Mouse (Mus musculus) liver, adult 2 months (tissue): ENCODE data around the gene 3110040M04Rik. TPM values are rescaled to one million over a fixed set of nuclear protein-coding genes. Genes with fewer than 3 reads are reported as not detected.

Source experiments
- DNase-seq: peaks from one replicate; pipeline ENCODE4 v3.0.0-alpha.2; 2011; ENCODE audit warnings: low read depth, low spot score; ENCODE audit errors: extremely low read depth
- H3K27ac ChIP-seq: fragments of 200-500 bp; replicated peaks from 2 replicates; pipeline ENCODE4 v1.5.1; 2012; ENCODE audit warnings: low read depth, mild to moderate bottlenecking, control low read depth, inconsistent platforms, low read length; ENCODE audit not compliant: insufficient read depth
- H3K27me3 ChIP-seq: fragments of 200-500 bp; 2 replicates; pipeline ENCODE4 v1.6.1; 2012; ENCODE audit warnings: mild to moderate bottlenecking, moderate library complexity, low read length, inconsistent platforms; ENCODE audit not compliant: control insufficient read depth, insufficient read depth
- H3K36me3 ChIP-seq: fragments of 200-500 bp; 2 replicates; pipeline ENCODE4 v1.6.1; 2012; ENCODE audit warnings: low read length, inconsistent platforms; ENCODE audit not compliant: control insufficient read depth, insufficient read depth
- H3K4me1 ChIP-seq: fragments of 200-500 bp; 2 replicates; pipeline ENCODE4 v1.6.1; 2011; ENCODE audit warnings: low read length; ENCODE audit not compliant: control insufficient read depth, insufficient read depth
- H3K4me3 ChIP-seq: fragments of 200-500 bp; 2 replicates; pipeline ENCODE4 v1.5.1; 2011; ENCODE audit warnings: low read depth, mild to moderate bottlenecking, control low read depth, low read length, moderate library complexity; ENCODE audit not compliant: insufficient read depth
- H3K79me2 ChIP-seq: fragments of 200-500 bp; 2 replicates; pipeline ENCODE4 v1.6.1; 2012; ENCODE audit warnings: inconsistent platforms, mild to moderate bottlenecking, low read length, moderate library complexity; ENCODE audit not compliant: control insufficient read depth, insufficient read depth
- H3K9ac ChIP-seq: fragments of 200-500 bp; 2 replicates; pipeline ENCODE4 v1.6.1; 2012; ENCODE audit warnings: low read depth, mild to moderate bottlenecking, control low read depth, inconsistent platforms, low read length
- CTCF ChIP-seq: fragments of 200-500 bp; IDR thresholded peaks from 2 replicates; pipeline ENCODE4 v1.5.1; 2011; ENCODE audit warnings: low read depth, low read length, control low read depth
- POLR2A ChIP-seq: fragments of 200-500 bp; IDR thresholded peaks from 2 replicates; pipeline ENCODE4 v1.6.1; 2011; ENCODE audit warnings: low read length, control low read depth; ENCODE audit not compliant: insufficient read depth; ENCODE audit errors: extremely low read depth
- whole genome bisulfite sequencing: fragments of 180-500 bp; shearing (Covaris S2); methylation state at CpG from one replicate; pipeline ENCODE4 v1.1.7; 2018; 5-methylcytosine and 5-hydroxymethylcytosine counted together
- polyA plus RNA-seq: library from polyadenylated mRNA; depleted of rRNA; stranded (reverse); fragments of >200 nt; gene quantifications from 2 replicates; pipeline ENCODE4 v1.2.3, GENCODE M21; 2012
- total RNA-seq: library from RNA; depleted of rRNA; stranded (reverse); fragments of >200 nt; gene quantifications from 2 replicates; pipeline ENCODE4 v1.2.3, GENCODE M21; 2014

3110040M04Rik gene
- total and polyA plus RNA-seq, 2 experiments = not detected

GRCm38 (mm10) chr1:151228320-151228989 is 24.5 kb downstream of the 3110040M04Rik start:
- Histone ChIP-seq H3K79me2 (no peaks in the 10 kb centered on the region), H3K4me1 (no peaks in the 10 kb centered on the region), H3K4me3 (no peak overlapping the region), H3K36me3 (no peaks in the 10 kb centered on the region), H3K27ac (no peak overlapping the region), H3K9ac (no peak overlapping the region), H3K27me3 (no peaks in the 10 kb centered on the region)
- WGBS = 94% methylated on average over 1 of the region's 1 CpGs
- TF ChIP-seq POLR2A (no peak), CTCF (no peak)
- no peak for DNase-seq

GRCm38 (mm10) chr1:151232346-151232745 is 28.4 kb downstream of the 3110040M04Rik start:
- no peaks in the 10 kb centered on the region for H3K36me3 ChIP-seq
- H3K27me3 ChIP-seq = no peaks in the 10 kb centered on the region
- no peak overlapping the region for H3K9ac ChIP-seq
- H3K27ac ChIP-seq = no peak overlapping the region
- TF ChIP-seq CTCF (no peak), POLR2A (no peak)
- no peaks in the 10 kb centered on the region for H3K4me1 ChIP-seq
- 90% methylated on average over 3 of the region's 3 CpGs for WGBS
- H3K79me2 ChIP-seq = no peaks in the 10 kb centered on the region
- DNase-seq = no peak
- H3K4me3 ChIP-seq = no peak overlapping the region

- Histone ChIP-seq H3K4me3 (no peak overlapping the region), H3K9ac (no peak overlapping the region), H3K4me1 (no peaks in the 10 kb centered on the region), H3K27me3 (no peaks in the 10 kb centered on the region), H3K36me3 (no peaks in the 10 kb centered on the region), H3K27ac (no peak overlapping the region), H3K79me2 (no peaks in the 10 kb centered on the region)
- no peak for TF ChIP-seq POLR2A
- TF ChIP-seq CTCF = no peak
- WGBS = 83% methylated on average over 3 of the region's 3 CpGs
- DNase-seq = no peak
Observed at GRCm38 (mm10) chr1:151233756-151234155, 29.8 kb downstream of the 3110040M04Rik start.

- H3K27me3 ChIP-seq = no peaks in the 10 kb centered on the region
- no peak for DNase-seq
- no peak overlapping the region for H3K9ac ChIP-seq
- no peaks in the 10 kb centered on the region for H3K79me2 ChIP-seq
- no peak overlapping the region for H3K27ac ChIP-seq
- H3K4me3 ChIP-seq = no peak overlapping the region
- 84% methylated on average over 2 of the region's 2 CpGs for WGBS
- H3K4me1 ChIP-seq = no peaks in the 10 kb centered on the region
- no peak for TF ChIP-seq POLR2A
- no peak for TF ChIP-seq CTCF
- no peaks in the 10 kb centered on the region for H3K36me3 ChIP-seq
Observed at GRCm38 (mm10) chr1:151235574-151235973, 31.7 kb downstream of the 3110040M04Rik start.

- TF ChIP-seq POLR2A = no peak
- no peak for TF ChIP-seq CTCF
- H3K79me2 ChIP-seq = no peaks in the 10 kb centered on the region
- no peak overlapping the region for H3K9ac ChIP-seq
- H3K36me3 ChIP-seq = no peaks in the 10 kb centered on the region
- 75% methylated on average over 13 of the region's 13 CpGs for WGBS
- H3K27me3 ChIP-seq = no peaks in the 10 kb centered on the region
- no peaks in the 10 kb centered on the region for H3K4me1 ChIP-seq
- H3K4me3 ChIP-seq = no peak overlapping the region
- no peak for DNase-seq
- no peak overlapping the region for H3K27ac ChIP-seq
Observed at GRCm38 (mm10) chr1:151236141-151236930, 32.4 kb downstream of the 3110040M04Rik start.

- no peaks in the 10 kb centered on the region for H3K79me2 ChIP-seq
- no peaks in the 10 kb centered on the region for H3K36me3 ChIP-seq
- WGBS = 87% methylated on average over 3 of the region's 3 CpGs
- DNase-seq = no peak
- H3K27ac ChIP-seq = no peak overlapping the region
- H3K27me3 ChIP-seq = no peaks in the 10 kb centered on the region
- no peak for TF ChIP-seq POLR2A
- no peak for TF ChIP-seq CTCF
- no peak overlapping the region for H3K4me3 ChIP-seq
- H3K9ac ChIP-seq = no peak overlapping the region
- H3K4me1 ChIP-seq = no peaks in the 10 kb centered on the region
Observed at GRCm38 (mm10) chr1:151237780-151238179, 33.9 kb downstream of the 3110040M04Rik start.
